Mouse (Mus musculus): ENCODE results near the gene Dbndd1.
A peak's percentile ranks its signal among the peaks of the same experiment; 100 is the strongest.
"Not testable (repeated sequence)": the region's sequence is repeated elsewhere in the genome, so short reads cannot be mapped to it uniquely, and the experiment has no call there.

Gene Dbndd1

DNA sequence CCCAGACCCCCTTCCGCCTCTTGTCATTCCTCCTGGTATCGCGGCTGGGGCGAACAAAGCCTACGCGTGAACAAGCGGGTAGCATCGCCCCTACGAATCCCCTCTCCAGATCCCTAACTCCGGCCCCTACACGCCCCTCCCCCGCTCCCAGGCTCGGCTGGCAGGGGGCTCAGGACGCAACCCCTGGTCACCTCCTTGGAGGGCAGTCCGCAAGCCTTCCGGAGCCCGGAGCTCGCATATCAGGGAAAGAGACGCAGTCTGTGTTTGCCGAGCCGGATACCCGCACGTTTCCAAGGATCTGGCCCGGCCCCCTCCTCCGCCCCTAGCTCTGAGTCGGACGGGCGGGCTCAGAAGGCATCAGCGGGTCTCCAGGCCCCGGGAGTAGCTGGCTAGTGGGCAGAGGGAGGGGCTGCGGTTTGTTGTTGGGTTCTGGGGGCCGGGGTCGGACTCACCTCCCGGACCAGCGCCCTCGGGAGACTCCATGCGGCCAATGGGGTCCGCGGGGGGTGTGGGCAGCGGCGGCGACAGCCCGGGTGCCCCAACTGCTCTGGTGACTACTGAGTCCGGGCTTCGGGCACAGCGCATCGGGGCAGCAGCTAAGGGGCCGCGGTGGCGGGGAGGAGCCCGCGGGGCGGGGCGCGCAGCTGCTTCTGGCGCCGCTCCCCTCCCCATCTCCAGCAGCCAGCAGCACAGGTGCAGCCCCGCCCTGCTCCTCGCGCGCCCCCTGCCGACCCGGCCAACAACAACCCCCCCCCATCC, at the start of gene Dbndd1:
Dbndd1 (minus strand) TSS at position 683 of the 759 bp plus-strand sequence.
- DNase-seq (ENCODE audit: low read depth): no peak

DNA sequence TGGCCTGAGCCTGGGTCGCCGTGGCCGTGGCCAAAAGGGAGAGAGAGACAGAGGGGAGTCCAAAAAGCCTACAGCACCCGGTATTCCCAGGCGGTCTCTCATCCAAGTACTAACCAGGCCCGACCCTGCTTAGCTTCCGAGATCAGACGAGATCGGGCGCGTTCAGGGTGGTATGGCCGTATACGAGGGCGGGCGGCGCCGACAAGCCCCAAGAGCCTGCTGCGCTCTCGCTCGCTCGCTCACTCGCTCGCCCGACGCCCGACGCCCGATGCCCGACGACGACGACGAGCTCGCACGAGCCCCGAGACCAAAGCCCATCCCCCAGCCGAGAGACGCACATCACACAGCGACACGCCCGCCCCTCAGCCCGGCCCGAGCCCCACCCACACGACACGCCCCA, 49.0 kb upstream of the Dbndd1 start:
- not testable (repeated sequence) for DNase-seq (ENCODE audit: low read depth)

DNA sequence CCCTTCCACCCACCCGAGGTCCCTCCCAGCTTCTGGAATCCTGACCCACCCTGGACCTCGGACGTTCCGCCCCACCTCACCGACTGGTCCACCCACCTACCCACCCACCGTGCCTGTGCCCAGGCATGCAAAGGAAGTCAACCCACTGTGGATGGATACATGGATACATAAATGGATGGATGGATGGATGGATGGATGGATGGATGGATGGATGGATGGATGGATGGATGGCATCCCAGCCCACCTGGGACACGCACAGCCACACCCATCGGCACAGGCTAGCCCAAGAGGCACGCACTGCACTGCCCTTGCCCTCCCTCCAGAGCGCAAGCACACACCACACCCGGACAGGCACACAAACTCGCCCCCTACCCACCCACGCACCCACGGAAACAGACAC, 22.4 kb upstream of the Dbndd1 start:
- not testable (repeated sequence) for DNase-seq (ENCODE audit: low read depth)

DNA sequence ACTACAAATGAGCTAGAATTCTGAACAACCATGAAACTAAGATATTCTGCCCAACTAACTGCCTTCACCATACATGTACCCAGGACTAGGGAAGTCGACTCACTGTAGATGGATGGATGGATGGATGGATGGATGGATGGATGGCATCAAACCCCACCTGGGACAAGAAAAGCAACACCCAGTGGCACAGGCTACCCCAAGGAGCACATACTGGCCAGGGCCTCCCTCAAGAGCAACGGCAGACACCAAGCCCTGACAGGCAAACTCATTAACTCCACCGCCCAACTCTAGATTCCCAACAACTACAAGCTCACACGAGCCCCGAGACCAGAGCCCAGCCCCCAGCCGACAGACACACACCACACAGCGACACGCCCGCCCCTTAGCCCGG, 21.7 kb upstream of the Dbndd1 start:
- DNase-seq (ENCODE audit: low read depth): no peak

GRCm38 (mm10) chr8:123536242-123536989, 21.2 kb upstream of the Dbndd1 start:
- DNase-seq (ENCODE audit: low read depth): no peak

DNA sequence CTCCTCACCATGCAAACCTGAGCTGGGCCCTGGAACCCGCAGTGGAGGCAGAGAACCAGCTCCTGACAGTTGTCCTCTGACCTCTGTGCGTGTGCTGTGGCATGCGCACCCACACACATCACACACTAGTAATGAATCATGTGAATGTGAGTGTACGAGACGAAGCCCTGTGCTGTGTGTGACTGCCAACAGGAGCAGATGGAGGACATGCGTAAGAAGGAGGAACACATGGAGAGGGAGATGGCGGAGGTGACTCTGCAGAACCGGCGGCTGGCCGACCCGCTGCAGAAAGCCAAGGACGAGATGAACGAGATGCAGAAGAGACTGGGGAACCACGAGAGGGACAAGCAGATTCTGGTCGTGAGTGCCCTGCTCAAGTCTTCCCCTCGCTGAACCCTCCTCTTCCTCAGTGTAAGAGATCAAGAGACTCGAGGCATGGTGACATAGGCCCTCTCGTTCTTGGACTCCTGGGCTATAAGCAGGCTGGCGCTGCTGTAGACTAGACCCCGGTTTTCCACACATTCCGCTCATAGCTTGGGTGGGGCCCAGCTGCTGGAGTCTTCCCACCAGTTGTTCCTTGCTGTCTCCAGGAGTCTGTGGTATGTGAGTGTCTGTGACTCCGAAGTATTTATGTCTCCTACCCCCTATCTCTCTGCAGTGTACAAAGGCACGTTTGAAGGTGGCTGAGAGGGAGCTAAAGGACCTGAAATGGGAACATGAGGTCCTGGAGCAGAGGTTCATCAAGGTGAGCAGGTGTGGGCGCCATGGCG, 12.6 kb upstream of the Dbndd1 start:
- no peak for DNase-seq (ENCODE audit: low read depth)

DNA sequence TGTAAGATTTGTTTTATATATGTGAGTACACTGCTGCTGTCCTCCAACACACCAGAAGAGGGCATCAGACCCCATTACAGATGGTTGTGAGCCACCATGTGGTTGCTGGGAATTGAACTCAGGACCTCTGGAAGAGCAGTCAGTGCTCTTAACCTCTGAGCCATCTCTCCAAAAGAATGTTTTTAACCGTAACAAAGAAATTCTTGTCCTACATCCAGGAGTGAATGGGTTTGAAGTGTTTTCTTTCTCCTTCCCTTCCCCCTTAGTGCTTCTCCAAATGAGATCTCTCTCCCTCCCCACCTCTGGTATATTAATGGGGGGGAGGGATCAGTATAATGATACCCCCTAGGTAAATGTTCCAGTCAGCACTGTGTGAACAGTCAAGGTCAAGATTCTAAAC, 4.8 kb upstream of the Dbndd1 start:
- not testable (repeated sequence) for DNase-seq (ENCODE audit: low read depth)

DNA sequence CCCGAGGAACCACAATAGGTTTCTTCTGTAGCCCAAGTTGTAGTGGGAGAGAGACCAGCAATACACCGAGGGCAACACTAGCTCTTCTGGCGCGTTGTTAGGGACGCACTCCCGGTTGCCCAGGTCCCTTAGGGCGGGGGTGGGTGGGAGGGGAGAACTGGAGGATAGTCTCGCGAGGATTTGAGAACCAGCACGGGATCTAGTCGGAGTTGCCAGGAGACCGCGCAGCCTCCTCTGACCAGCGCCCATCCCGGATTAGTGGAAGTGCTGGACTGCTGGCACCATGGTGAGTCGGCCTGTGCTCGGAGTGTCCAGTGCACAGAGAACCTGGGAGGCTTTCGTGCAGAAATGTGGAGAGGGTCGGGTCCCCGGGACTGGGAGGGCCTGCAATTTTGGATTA, 3.4 kb upstream of the Dbndd1 start, which contains the start of gene Gas8:
Gas8 (plus strand) TSS at position 168 of the 400 bp plus-strand sequence.
- DNase-seq (ENCODE audit: low read depth): peak; percentile 85

DNA sequence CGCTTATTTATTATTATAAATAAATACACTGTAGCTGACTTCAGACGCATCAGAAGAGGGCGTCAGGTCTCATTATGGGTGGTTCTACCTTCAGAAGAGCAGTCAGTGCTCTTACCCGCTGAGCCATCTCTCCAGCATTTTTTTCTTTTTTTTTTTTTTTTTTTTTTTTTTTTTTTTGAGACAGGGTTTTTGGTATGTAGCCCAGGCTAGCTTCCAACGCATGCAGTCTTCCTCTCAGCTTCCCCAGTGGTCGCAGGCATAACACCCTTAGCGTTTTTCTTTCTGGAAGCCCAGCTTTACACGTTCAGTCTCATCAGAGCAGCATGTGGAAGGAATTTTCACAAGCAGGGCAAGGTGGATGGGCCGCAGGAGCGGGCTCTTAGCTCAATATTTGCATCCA, 2.9 kb upstream of the Dbndd1 start:
- no peak for DNase-seq (ENCODE audit: low read depth)

DNA sequence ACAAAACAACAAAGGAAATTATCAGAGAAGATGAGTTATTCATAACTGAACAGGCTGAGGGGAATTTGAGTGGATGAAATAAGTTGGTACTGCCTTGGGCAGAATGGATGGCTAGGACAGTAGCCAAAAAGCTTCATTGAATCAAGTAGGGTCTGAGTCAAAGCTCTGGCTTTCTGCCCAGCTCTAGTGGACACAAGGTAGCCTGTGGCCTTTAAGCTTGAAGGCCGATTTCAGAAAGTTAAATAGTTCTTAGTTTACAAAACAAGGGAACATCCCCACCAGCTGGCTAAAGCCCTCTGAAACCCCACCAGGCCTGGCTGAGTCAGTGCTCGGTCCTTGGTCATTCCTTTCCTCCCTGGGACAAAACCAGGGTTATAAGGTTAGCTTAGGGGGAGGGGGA, 1.3 kb upstream of the Dbndd1 start:
- peak; percentile 71 for DNase-seq (ENCODE audit: low read depth)

DNA sequence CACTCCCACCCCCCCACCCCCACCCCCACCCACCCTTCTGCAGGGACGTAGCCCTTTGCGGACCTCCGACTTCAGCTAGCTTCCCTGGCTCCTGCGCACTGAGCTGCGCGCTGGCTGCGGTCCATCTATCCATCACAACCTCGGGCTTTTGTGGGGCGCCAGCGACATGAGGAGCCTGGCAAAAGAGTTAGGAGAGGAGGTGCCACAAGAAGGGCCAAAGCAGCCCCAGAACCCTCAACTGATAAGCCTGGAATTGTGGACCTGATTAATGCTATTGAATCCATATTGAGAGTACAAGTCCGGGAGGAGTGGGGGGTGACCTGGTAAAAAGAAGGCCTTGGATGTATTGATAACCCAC, 256 bp upstream of the Dbndd1 start:
- DNase-seq (ENCODE audit: low read depth): no peak

GRCm38 (mm10) chr8:123514136-123514535, 1.1 kb downstream of the Dbndd1 start:
- DNase-seq (ENCODE audit: low read depth): no peak

DNA sequence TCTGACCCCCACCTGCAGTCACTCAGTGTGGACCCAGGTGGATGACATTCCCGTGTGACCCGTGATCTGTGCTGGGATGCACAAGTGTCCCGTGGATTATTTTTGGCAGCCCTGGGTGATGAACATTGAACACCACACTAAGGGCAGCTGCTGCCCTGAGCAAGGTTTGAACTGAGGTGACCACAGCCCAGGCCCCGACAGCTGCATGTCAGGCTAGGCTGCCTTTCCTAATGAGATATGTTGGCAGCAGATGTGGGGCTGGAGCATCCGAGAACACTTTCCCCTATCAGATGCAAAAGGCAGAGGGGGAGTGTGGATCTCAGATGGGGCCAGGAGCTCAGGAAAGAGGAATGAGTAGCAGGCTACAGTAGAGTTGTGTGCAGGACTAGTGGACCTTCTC, 4.4 kb downstream of the Dbndd1 start:
- no peak for DNase-seq (ENCODE audit: low read depth)

- no peak for DNase-seq (ENCODE audit: low read depth)
Measured at GRCm38 (mm10) chr8:123507153-123507552, 8.1 kb downstream of the Dbndd1 start.

DNA sequence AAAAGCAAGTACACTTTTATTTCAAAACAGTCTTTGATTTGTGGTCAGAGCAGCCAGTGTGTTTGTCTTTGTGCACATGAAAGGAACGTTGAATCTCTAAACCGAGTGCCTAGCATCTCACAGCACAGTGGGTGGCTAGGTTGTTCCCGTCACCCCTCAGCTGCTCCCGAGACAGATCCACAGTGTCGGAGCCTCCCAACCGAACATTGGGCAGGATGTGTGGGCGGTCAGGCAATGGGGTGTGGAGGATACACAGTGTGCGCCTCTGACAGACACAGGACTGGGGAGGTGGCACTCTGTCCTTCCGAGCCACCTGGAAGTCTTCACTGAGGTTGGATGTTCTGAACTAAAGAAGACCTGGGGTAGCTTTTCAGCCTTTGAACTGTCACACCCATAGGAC, 9.6 kb downstream of the Dbndd1 start:
- DNase-seq (ENCODE audit: low read depth): no peak

DNA sequence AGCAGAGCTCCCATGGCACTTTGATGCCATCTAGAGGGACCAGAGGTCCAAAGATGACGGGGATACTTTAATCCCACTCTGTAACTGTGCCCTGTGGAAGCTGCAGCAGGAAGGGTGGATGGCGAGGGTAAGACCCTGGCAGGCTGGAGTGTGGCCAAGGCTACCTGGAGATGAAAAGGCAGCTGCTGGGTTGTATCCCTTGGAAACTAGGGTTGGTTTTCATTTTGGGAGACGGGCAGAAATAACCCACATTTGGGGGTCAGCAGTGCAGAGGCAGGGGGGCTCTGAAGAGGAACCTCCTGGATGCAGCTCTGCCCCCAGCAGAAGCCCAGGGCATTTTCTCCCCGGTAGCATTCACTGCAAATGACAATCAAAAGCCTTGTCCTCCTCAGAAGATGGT, 10.0 kb downstream of the Dbndd1 start:
- no peak for DNase-seq (ENCODE audit: low read depth)

DNA sequence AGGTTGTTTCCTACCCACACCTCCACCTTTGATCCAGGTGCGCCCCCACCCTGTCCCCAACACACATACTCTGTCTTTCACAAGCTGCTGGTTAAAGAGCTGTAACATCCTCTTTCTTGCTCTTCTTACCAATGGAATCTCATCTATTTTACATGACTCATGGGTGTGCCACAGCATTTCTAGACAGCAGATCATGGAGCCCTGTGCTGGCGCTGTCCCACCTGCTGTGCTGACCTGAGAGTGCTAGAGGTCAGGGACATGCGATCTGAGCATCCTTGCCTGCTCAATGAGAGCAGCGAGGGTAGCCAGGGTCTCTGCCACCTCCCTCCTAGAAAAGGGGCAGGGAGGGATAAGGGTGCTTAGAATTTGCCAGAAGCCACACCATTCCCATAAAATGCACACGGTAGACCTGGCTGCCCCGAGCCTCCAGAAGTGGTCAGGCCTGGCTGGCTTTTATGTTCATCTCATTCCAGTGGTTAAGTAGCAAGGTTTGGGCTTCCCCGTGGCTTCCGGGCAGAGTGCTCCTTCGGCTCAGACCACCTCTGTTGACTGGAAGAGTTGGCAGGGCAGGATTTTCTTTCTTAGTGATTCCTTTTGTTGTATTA, 10.6 kb downstream of the Dbndd1 start:
- no peak for DNase-seq (ENCODE audit: low read depth)

DNA sequence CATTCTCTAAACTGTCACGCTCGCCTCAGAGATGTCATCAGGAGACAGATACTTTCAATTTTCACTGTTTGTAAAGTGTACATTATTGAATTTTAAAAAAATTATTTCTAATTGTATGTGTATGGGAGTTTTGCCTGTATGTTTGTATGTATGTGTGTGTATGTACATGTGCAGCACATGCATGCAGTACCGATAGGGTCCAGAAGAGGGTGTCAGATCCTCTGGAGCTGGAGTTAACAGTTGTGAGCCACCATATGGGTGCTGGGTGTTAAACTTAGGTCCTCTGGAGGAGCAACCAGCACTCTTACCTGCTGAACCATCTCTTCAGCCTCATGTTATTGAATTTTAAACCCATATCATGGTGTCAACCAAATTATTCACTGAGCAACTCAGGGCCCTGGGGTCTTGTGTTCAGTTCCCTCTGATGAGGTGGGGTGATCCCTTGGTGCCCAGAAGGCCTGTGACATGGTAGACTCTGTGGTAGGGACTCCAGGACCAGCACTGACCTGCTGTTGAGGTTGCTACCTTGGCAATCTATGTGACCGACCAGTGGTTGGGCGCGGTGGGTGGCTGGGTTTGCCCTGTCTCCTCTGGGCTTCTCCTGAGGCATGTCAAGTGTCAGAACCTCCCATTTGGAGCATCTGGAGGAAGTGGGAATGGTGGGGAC, 11.3 kb downstream of the Dbndd1 start:
- DNase-seq (ENCODE audit: low read depth): no peak

DNA sequence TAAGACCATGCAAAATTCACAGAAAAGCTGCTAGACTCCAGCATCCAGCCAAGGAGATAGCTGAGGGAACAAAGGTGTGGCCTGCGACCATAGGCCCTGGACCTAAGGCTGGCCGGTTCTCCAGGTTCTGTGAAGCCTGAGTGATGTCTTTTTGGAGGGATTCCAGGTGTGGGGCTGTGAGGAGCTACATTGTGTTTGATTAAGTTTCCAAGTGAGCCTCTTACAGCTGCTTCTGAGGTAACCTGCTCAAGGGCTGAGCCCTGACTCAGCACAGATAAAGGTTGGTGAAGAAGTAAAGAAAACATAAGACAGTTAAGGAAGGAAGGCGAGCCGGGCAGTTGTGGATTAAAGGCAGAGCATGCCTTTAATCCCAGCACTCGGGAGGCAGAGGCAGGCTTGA, 13.1 kb downstream of the Dbndd1 start:
- no peak for DNase-seq (ENCODE audit: low read depth)

DNA sequence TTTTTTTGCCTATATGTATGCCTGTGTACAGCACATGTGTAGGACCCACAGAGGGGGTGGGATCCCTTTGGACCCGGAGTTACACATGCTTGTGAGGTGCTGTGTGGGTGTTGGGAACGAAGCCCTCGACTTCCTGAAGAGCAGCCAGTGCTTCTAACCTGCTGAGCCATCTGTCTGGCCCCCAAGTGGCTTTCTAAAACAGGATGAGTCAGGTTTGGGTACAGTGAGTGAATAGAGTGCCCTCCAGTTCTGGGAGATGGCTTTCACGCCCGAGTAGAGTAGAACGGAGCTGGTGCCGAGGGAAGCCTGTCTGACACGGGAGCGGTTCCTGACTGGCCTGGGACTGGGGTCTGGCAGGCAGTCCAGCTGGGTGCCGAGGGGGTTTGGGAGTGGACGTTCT, 15.7 kb downstream of the Dbndd1 start:
- no peak for DNase-seq (ENCODE audit: low read depth)

GRCm38 (mm10) chr8:123498963-123499362, 16.3 kb downstream of the Dbndd1 start:
- DNase-seq (ENCODE audit: low read depth): no peak

GRCm38 (mm10) chr8:123497699-123498098, 17.6 kb downstream of the Dbndd1 start:
- DNase-seq (ENCODE audit: low read depth): no peak
